Mouse (Mus musculus): Measurements from ENCODE around the gene Cyth4. TPM values are rescaled to one million over a fixed set of nuclear protein-coding genes. Genes with fewer than 3 reads are reported as not detected.

The Cyth4 gene
- polyA plus RNA-seq, 1 experiment from 2014 or later = 2.0 TPM

- Histone ChIP-seq H3K4me1 (ENCODE audit: control insufficient read depth, insufficient read depth, low read length) (no peaks in the 10 kb centered on the region), H3K36me3 (ENCODE audit: control insufficient read depth, insufficient read depth, low read length) (no peaks in the 10 kb centered on the region), H3K4me3 (ENCODE audit: low read depth, low read length) (no peak overlapping the region), H3K9ac (replicated peaks; ENCODE audit: low read depth, low read length) (no peak overlapping the region), H3K9me3 (ENCODE audit: control insufficient read depth, low read length) (no peaks in the 10 kb centered on the region), H3K4me2 (ENCODE audit: low read depth, low read length) (no peak overlapping the region), H3K27me3 (ENCODE audit: control insufficient read depth, insufficient read depth, low read length) (no peaks in the 10 kb centered on the region), H3K27ac (ENCODE audit: low read depth, low read length) (no peak overlapping the region)
- no peak for ATAC-seq (ENCODE audit: low read depth)
- 68% methylated on average over 5 of the region's 5 CpGs for WGBS
Measured at GRCm38 (mm10) chr15:78664268-78664667, 67.4 kb downstream of the Cyth4 start.

- Histone ChIP-seq H3K4me3 (ENCODE audit: low read depth, low read length) (no peak overlapping the region), H3K27me3 (ENCODE audit: control insufficient read depth, insufficient read depth, low read length) (peaks cover 10% of the 10 kb centered on the region), H3K9me3 (ENCODE audit: control insufficient read depth, low read length) (no peaks in the 10 kb centered on the region), H3K9ac (replicated peaks; ENCODE audit: low read depth, low read length) (no peak overlapping the region), H3K27ac (ENCODE audit: low read depth, low read length) (no peak overlapping the region), H3K4me2 (ENCODE audit: low read depth, low read length) (no peak overlapping the region), H3K4me1 (ENCODE audit: control insufficient read depth, insufficient read depth, low read length) (0 out of 2 replicates have a peak, but pooled peaks cover 4% of the 10 kb centered on the region), H3K36me3 (ENCODE audit: control insufficient read depth, insufficient read depth, low read length) (no peaks in the 10 kb centered on the region)
- 68% methylated on average over 10 of the region's 10 CpGs for WGBS
- no peak for ATAC-seq (ENCODE audit: low read depth)
Measured at GRCm38 (mm10) chr15:78669221-78669871, 72.5 kb downstream of the Cyth4 start.

GRCm38 (mm10) chr15:78670341-78670740 is 73.5 kb downstream of the Cyth4 start:
- H3K9me3 ChIP-seq (ENCODE audit: control insufficient read depth, low read length) = no peaks in the 10 kb centered on the region
- 0 out of 2 replicates have a peak, but pooled peaks have one; percentile 12 for ATAC-seq (ENCODE audit: low read depth)

More at GRCm38 (mm10) chr15:78670341-78670740, 73.5 kb downstream of the Cyth4 start:
- H3K9ac ChIP-seq (replicated peaks; ENCODE audit: low read depth, low read length) = no peak overlapping the region
- H3K36me3 ChIP-seq (ENCODE audit: control insufficient read depth, insufficient read depth, low read length) = no peaks in the 10 kb centered on the region
- H3K27ac ChIP-seq (ENCODE audit: low read depth, low read length) = no peak overlapping the region
- 28% methylated on average over 5 of the region's 5 CpGs for WGBS
- no peak overlapping the region for H3K4me2 ChIP-seq (ENCODE audit: low read depth, low read length)
- 0 out of 2 replicates have a peak, but pooled peaks cover 4% of the 10 kb centered on the region for H3K4me1 ChIP-seq (ENCODE audit: control insufficient read depth, insufficient read depth, low read length)
- H3K4me3 ChIP-seq (ENCODE audit: low read depth, low read length) = no peak overlapping the region
- H3K27me3 ChIP-seq (ENCODE audit: control insufficient read depth, insufficient read depth, low read length) = peaks cover 10% of the 10 kb centered on the region

Other genes with a start within 250 kb of the Cyth4 start
- not detected in 2 replicates for gene Tex33, start 201.1 kb upstream of the Cyth4 start, polyA plus RNA-seq (2014; fragmentation: Nextera tagmentation; extraction: Ambion mirVana)
- 16.0 and 20.3 TPM in 2 replicates for gene Tst, start 191.1 kb upstream of the Cyth4 start, polyA plus RNA-seq (2014; fragmentation: Nextera tagmentation; extraction: Ambion mirVana)
- gene Mpst, start 190.6 kb upstream of the Cyth4 start, polyA plus RNA-seq (2014; fragmentation: Nextera tagmentation; extraction: Ambion mirVana) = 3.7 and 4.2 TPM in 2 replicates
- 141 and 157 TPM in 2 replicates for gene Kctd17, start 168.5 kb upstream of the Cyth4 start, polyA plus RNA-seq (2014; fragmentation: Nextera tagmentation; extraction: Ambion mirVana)
- 0.78 TPM in 1 of 2 replicates, not detected in the other for gene Tmprss6, start 128.4 kb upstream of the Cyth4 start, polyA plus RNA-seq (2014; fragmentation: Nextera tagmentation; extraction: Ambion mirVana)
- gene Il2rb, start 101.8 kb upstream of the Cyth4 start, polyA plus RNA-seq (2014; fragmentation: Nextera tagmentation; extraction: Ambion mirVana) = 0.11 and 0.24 TPM in 2 replicates
- gene C1qtnf6, start 65.6 kb upstream of the Cyth4 start, polyA plus RNA-seq (2014; fragmentation: Nextera tagmentation; extraction: Ambion mirVana) = 6.0 and 8.5 TPM in 2 replicates
- 0.14 and 0.67 TPM in 2 replicates for gene Sstr3, start 52.4 kb upstream of the Cyth4 start, polyA plus RNA-seq (2014; fragmentation: Nextera tagmentation; extraction: Ambion mirVana)
- gene Rac2, start 24.3 kb upstream of the Cyth4 start, polyA plus RNA-seq (2014; fragmentation: Nextera tagmentation; extraction: Ambion mirVana) = 6.9 and 9.0 TPM in 2 replicates
- 4.1 and 6.8 TPM in 2 replicates for gene Elfn2, start 121.7 kb downstream of the Cyth4 start, polyA plus RNA-seq (2014; fragmentation: Nextera tagmentation; extraction: Ambion mirVana)
- gene Mfng, start 176.4 kb downstream of the Cyth4 start, polyA plus RNA-seq (2014; fragmentation: Nextera tagmentation; extraction: Ambion mirVana) = 6.9 and 10.2 TPM in 2 replicates
- gene Card10, start 206.0 kb downstream of the Cyth4 start, polyA plus RNA-seq (2014; fragmentation: Nextera tagmentation; extraction: Ambion mirVana) = 1.8 and 2.2 TPM in 2 replicates
- gene Cdc42ep1, start 245.6 kb downstream of the Cyth4 start, polyA plus RNA-seq (2014; fragmentation: Nextera tagmentation; extraction: Ambion mirVana) = 4.6 and 7.7 TPM in 2 replicates

All from neural tube, embryonic 14.5 days (tissue).